Comparison of ENCODE assay signal across 26 mouse cellular contexts in the genomic region with DNA sequence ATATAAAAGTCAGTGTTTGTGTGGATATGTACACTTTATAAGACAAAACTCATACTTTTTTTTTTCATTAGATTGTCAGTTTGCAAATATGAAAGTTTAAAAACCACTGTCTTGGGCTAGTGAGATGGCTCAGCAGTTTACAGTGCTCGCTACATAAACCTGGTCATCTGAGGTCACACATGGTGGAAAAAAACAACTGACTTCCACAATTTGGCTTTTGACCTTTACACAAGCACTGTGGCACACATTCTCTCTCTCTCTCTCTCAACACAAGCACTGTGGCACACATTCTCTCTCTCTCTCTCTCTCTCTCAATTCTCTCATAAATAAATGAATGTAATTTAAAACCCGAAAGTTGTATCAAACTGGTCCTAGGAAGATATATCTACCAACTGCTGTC.
"Had no signal": no experiment of that assay in that cellular context is flagged by ENCODE, and none has a peak within 500 bp of the region (broad histone marks: within the 10 kb centered on the region; RNA-seq: fewer than 3 reads in every experiment).

No protein-coding gene starts in this region.

- H3K27me3 ChIP-seq: heart, embryonic 12.5 days; hindbrain, embryonic 12.5 days; intestine, embryonic 15.5 days; limb, embryonic 13.5 days; limb, embryonic 15.5 days; liver, embryonic 13.5 days had no signal

- ATAC-seq: hindbrain, embryonic 16.5 days; inflammation-experienced regulatory T-cells, adult 6 months; intestine, embryonic 15.5 days; intestine, postnatal 0 days had no signal

- DNase-seq: gastrocnemius, postnatal 14 days; gastrocnemius, postnatal 36 days; heart, adult 18-20 months; heart, postnatal 10 days; heart, postnatal 4 days; kidney, adult 18-20 months; kidney, adult 8-10 months; kidney, postnatal 10 days; kidney, postnatal 25 days; kidney, postnatal 4 days; layer of hippocampus, adult 9-11 months; layer of hippocampus, postnatal 36 days; left cerebral cortex, postnatal 4 days; liver, embryonic 13.5 days had no signal

- H3K4me3 ChIP-seq: heart, embryonic 10.5 days; heart, embryonic 12.5 days; hindbrain, embryonic 10.5 days; hindbrain, embryonic 12.5 days; intestine, embryonic 15.5 days; layer of hippocampus, adult 2 months; limb, embryonic 13.5 days; limb, embryonic 15.5 days; liver, embryonic 13.5 days had no signal

- H3K4me1 ChIP-seq: heart, embryonic 10.5 days; heart, embryonic 12.5 days; hindbrain, embryonic 10.5 days; hindbrain, embryonic 12.5 days; intestine, embryonic 15.5 days; limb, embryonic 13.5 days; limb, embryonic 15.5 days; liver, embryonic 13.5 days had no signal

- H3K36me3 ChIP-seq: intestine, embryonic 15.5 days; liver, embryonic 13.5 days had no signal

- H3K27ac ChIP-seq: heart, embryonic 10.5 days; hindbrain, embryonic 10.5 days; hindbrain, embryonic 12.5 days; hindbrain, embryonic 14.5 days; intestine, embryonic 15.5 days; layer of hippocampus, adult 2 months; limb, embryonic 13.5 days; limb, embryonic 15.5 days; liver, embryonic 13.5 days had no signal

- H3K9ac ChIP-seq: heart, embryonic 12.5 days; hindbrain, embryonic 12.5 days; hindbrain, embryonic 14.5 days; intestine, embryonic 15.5 days; limb, embryonic 13.5 days; limb, embryonic 15.5 days; liver, embryonic 13.5 days had no signal
